Mouse (Mus musculus): ENCODE results near the gene Cd28. TPM values are rescaled to one million over a fixed set of nuclear protein-coding genes. Genes with fewer than 3 reads are reported as not detected.

Cd28 gene
- total and polyA plus RNA-seq, 3 experiments: not detected

DNA sequence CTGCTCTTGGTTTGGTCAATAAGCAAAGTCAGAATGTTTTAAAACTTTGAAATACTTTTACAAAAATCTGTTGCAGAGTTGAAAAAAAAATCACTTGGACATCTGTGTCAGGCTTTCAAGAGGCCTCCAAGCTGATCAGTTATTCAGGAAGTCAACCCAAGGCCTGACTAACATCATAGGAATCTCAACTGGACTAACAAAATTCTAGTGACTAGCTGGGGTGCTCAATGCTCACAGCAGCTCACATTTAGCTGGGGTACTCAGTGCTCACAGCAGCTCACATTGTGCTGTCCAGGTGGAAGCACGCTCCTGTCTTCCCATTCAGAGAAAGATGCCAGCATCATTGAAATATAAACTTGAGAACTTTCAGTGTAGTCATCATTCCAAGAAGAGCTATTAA is 45.9 kb downstream of the Cd28 start:
- no peaks in the 10 kb centered on the region for H3K27me3 ChIP-seq (ENCODE audit: control insufficient read depth in 1 of 2, insufficient read depth in 2 of 2, low read length in 2 of 2)
- no peak overlapping the region for H3K27ac ChIP-seq (ENCODE audit: control insufficient read depth, low read depth, low read length)
- no peak for DNase-seq (ENCODE audit: low read depth, low spot score)
- H3K9me3 ChIP-seq (replicated peaks; ENCODE audit: insufficient read depth, low read length): no peaks in the 10 kb centered on the region
- TF ChIP-seq USF2 (IDR thresholded peaks at IDR 0.05; ENCODE audit: borderline replicate concordance in 1 of 2, insufficient read depth in 1 of 2, low read depth in 1 of 2, low read length in 2 of 2): no peak
- no peak overlapping the region for H3K9ac ChIP-seq (ENCODE audit: control insufficient read depth, low read depth, low read length, poor library complexity, severe bottlenecking)
- no peak overlapping the region for H3K4me3 ChIP-seq (ENCODE audit: control insufficient read depth in 1 of 2, insufficient read depth in 1 of 2, low read depth in 2 of 2, low read length in 2 of 2)
- H3K79me2 ChIP-seq (ENCODE audit: control insufficient read depth, insufficient read depth, low read length, poor library complexity): no peaks in the 10 kb centered on the region
- H3K36me3 ChIP-seq (ENCODE audit: control insufficient read depth in 1 of 2, insufficient read depth in 2 of 2, low read length in 2 of 2): no peaks in the 10 kb centered on the region
- no peaks in the 10 kb centered on the region for H3K4me1 ChIP-seq (ENCODE audit: control insufficient read depth in 1 of 2, insufficient read depth in 2 of 2, low read length in 2 of 2)

DNA sequence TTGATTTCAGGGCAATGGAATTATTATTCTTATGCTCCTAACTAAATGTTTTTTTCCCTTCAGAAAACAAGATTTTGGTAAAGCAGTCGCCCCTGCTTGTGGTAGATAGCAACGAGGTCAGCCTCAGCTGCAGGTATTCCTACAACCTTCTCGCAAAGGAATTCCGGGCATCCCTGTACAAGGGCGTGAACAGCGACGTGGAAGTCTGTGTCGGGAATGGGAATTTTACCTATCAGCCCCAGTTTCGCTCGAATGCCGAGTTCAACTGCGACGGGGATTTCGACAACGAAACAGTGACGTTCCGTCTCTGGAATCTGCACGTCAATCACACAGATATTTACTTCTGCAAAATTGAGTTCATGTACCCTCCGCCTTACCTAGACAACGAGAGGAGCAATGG is 46.3 kb downstream of the Cd28 start:
- Histone ChIP-seq H3K4me3 (ENCODE audit: control insufficient read depth in 1 of 2, insufficient read depth in 1 of 2, low read depth in 2 of 2, low read length in 2 of 2) (no peak overlapping the region), H3K27me3 (ENCODE audit: control insufficient read depth in 1 of 2, insufficient read depth in 2 of 2, low read length in 2 of 2) (no peaks in the 10 kb centered on the region), H3K9me3 (replicated peaks; ENCODE audit: insufficient read depth, low read length) (no peaks in the 10 kb centered on the region), H3K9ac (ENCODE audit: control insufficient read depth, low read depth, low read length, poor library complexity, severe bottlenecking) (no peak overlapping the region), H3K27ac (ENCODE audit: control insufficient read depth, low read depth, low read length) (no peak overlapping the region), H3K4me1 (ENCODE audit: control insufficient read depth in 1 of 2, insufficient read depth in 2 of 2, low read length in 2 of 2) (no peaks in the 10 kb centered on the region), H3K36me3 (ENCODE audit: control insufficient read depth in 1 of 2, insufficient read depth in 2 of 2, low read length in 2 of 2) (no peaks in the 10 kb centered on the region), H3K79me2 (ENCODE audit: control insufficient read depth, insufficient read depth, low read length, poor library complexity) (no peaks in the 10 kb centered on the region)
- no peak for DNase-seq (ENCODE audit: low read depth, low spot score)
- no peak for TF ChIP-seq ZC3H11A (IDR thresholded peaks at IDR 0.05; ENCODE audit: low read depth, low read length)
- TF ChIP-seq NRF1 (IDR thresholded peaks at IDR 0.05; ENCODE audit: insufficient read depth, low read depth, low read length, poor library complexity, severe bottlenecking): no peak
- TF ChIP-seq MYB (IDR thresholded peaks at IDR 0.05; ENCODE audit: low read depth, low read length): no peak
- no peak for TF ChIP-seq POLR2AphosphoS2 (IDR thresholded peaks at IDR 0.05; ENCODE audit: low read length)
- no peak for TF ChIP-seq SIN3A (IDR thresholded peaks at IDR 0.05; ENCODE audit: low read length)
- no peak for TF ChIP-seq ELF1 (IDR thresholded peaks at IDR 0.05; ENCODE audit: low read depth, low read length)
- no peak for TF ChIP-seq ETS1 (IDR thresholded peaks at IDR 0.05; ENCODE audit: low read depth, low read length)
- TF ChIP-seq CTCF (IDR thresholded peaks at IDR 0.05 in 2 of 3, conservative IDR thresholded peaks at IDR 0.05 in 1 of 3; ENCODE audit: control insufficient read depth in 1 of 3, insufficient read depth in 1 of 3, low read depth in 2 of 3, low read length in 3 of 3, poor library complexity in 1 of 3, severe bottlenecking in 1 of 3): no peak
- no peak for TF ChIP-seq ZMIZ1 (IDR thresholded peaks at IDR 0.05; ENCODE audit: low read depth, low read length)
- no peak for TF ChIP-seq POLR2AphosphoS5 (IDR thresholded peaks at IDR 0.05; ENCODE audit: borderline replicate concordance, low read depth, low read length)
- no peak for TF ChIP-seq CHD1 (IDR thresholded peaks at IDR 0.05; ENCODE audit: low read depth, low read length)
- no peak for TF ChIP-seq MEF2A (IDR thresholded peaks at IDR 0.05; ENCODE audit: extremely low read depth, insufficient replicate concordance, low read depth, low read length, poor library complexity, severe bottlenecking)
- no peak for TF ChIP-seq ZKSCAN1 (IDR thresholded peaks at IDR 0.05; ENCODE audit: low read depth, low read length)
- no peak for TF ChIP-seq KAT2A (conservative IDR thresholded peaks at IDR 0.05; ENCODE audit: low read depth, low read length)
- TF ChIP-seq RCOR1 (IDR thresholded peaks at IDR 0.05; ENCODE audit: low read depth, low read length): no peak
